Mouse (Mus musculus) skeletal muscle tissue, adult 2 months (tissue): ENCODE results near the gene D16Ertd472e.
A peak's percentile ranks its signal among the peaks of the same experiment; 100 is the strongest.

Source experiments
- DNase-seq: peaks from one replicate; pipeline ENCODE4 v3.0.0-alpha.2; 2012; ENCODE audit warnings: low read depth, low spot score

Gene D16Ertd472e

DNA sequence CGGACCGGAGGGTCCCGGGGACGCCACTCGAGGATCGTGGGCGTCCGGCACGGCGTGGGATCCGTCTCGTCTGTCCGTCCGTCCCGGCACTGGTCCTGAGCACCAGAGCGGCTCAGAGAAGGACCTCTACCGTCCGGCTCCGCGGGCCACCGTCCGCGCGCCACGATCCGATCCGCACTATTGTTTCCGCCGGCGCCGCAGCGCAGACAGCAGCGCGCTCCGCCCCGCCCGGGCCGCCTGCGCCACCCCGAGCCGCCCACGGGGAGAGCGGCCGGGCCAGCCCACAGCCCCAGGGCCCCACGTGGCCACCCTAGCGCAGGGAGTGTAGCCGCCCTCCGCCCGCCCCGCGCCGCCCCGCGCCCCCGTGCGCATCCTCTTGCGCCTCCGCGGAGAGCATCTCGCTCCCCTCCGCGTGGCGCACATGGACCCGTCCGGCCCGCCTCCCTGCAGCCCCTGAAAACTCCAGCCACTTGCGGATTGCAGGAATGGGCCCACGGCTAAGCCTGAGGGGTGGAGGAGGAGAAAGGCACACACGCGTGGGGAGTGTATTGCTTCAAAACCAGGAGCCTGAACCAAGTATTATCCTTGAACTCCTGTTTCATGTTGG, at the start of gene D16Ertd472e:
Gene D16Ertd472e (minus strand): TSS at position 231 of the 607 bp plus-strand sequence.
- DNase-seq = peak; percentile 59

DNA sequence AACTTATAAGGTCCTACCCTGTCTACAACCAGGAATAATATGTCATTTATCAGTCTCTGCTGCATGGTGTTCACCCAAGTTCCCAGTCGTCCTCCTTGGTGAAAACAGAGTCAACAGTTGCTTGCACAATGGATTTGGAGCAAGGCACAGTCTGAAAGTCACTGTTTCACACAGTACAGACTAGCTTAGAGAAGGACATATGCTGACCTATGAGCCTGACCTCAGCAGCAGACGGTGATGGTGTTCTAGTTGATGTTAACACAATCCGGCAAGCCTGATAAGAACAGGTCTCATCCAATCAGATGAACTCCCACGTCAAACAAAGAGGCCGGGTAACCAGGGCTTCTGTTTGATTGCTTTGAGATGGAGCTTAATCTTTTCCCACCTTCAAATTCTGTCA, 46.2 kb upstream of the D16Ertd472e start:
- no peak for DNase-seq

DNA sequence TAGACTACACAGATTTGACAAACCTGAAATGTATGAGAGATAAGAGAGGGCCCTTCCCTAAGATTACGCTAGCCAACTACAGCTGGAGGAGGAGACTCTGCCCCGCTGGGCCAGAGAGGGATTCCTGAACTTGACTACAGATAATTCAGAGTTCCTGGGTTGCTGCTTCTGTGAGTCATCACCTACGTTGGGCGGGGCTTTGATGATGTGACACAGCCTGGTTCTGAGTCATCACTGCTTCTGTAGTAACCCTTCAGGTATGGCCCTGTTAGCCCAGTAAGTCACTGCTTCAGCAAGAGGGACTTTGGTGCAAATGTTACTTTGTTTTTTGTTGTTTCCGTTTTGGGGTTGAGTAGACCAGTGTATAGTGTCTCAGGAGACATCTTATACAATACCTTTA, 42.9 kb upstream of the D16Ertd472e start:
- DNase-seq = no peak

DNA sequence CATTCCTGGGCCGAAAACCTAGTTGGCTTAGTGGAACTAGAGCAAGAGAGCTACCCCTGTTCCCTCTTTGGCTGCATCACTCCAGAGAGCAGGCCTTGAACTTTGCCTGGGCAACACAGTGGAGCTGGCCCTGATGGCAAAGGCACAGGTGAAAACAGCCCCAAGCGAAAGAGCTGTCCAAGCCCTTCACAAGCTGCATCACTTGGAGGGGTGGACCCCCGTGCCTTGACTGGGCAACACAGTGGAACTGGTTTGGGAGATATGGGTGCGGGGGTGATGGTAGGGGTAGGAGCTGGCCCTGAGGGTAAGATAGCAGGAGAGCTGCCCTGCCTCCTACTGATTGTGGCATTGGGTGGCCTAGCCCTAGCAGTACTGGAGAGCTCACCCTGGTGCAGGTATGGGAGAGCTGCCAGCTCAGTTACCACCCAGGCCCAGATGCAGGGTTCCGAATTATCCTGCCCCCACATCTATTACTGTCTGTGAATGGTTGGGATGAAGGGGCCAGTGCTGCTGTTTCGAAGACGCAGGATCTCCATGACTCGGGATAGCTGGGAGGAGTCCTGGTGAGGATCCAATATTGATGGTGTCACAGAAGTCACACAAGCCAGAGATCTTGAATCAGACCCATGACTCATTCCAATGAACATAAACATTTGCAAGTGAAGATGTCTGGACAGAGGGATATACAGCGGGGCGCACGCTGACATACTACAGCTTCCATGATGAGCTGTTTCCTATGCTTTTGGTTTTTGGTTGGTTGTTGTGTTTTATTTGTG, 41.4 kb upstream of the D16Ertd472e start:
- no peak for DNase-seq

DNA sequence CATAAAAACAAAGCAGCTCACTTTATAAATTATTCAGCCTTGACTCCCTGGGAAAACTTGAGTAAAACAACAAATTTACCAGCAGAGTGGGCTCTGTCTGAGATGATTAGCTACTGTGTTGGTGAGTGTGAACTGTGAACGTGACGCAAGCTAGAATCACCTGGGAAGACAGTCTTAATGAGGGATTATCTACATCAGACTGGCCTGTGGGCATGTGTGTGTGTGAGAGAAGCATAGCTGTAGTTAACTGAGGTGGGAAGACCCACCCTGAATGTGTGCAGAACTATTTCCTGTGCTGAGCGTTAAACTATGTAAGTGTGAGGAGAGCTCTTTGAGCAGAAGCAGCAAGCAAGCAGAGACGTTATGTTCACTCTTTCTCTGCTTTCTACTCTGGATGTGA, 29.7 kb upstream of the D16Ertd472e start:
- no peak for DNase-seq

DNA sequence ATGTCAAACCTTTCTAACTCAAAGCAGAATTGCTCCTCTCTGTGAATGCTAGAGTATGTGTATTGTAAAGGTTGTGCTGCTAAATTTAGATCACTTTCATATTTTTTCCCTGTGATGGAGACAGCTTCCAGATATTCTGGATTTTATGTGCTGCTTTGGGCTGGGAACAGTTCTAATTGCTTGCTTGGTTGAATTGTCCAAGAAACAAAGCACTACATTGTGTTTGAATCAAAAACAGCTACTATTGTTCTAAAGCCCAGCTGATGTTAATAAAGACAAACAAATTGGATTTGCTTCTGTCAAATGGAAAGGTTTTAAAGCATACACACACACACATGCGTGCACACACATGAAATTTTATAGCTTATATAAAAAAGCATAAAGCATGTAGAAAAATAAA, 22.4 kb upstream of the D16Ertd472e start:
- DNase-seq = no peak

DNA sequence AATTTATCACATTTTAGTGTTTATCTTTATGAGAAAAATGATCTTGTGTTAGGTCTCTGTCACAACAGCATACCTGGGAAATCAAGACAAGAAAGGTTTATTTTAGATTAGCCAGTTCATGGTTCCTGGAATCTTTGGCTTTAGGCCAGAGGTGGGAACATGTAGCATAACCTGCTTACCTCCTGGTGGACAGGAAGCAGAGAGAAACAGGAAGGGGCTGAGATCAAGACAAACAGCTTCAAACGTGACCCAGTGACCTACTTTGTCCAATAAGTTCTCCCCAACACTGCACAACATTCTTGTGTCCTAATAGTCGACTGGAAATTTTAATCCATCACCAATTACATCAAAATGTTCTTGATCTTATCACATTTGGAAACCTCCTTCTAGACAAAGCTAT, 19.9 kb upstream of the D16Ertd472e start:
- no peak for DNase-seq

DNA sequence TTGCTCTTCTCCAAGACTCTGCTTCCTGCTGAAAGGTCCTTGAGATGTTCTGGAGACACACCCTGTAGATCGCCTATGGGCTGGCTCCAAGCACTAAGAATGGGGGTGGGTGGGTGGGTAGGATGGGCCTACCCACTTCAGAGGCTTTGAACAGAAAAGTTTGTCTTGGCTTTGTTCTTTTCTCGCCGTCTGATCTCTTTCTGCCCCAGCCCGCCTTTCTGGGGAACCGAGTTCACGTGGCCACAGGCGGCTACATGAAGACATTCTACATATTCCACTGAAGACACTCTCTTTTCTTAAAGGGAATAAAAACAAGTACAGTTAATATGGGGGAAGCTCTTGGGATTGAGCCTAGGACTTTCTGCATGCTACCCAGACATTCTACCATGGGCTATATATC, 19.3 kb upstream of the D16Ertd472e start:
- DNase-seq = no peak

DNA sequence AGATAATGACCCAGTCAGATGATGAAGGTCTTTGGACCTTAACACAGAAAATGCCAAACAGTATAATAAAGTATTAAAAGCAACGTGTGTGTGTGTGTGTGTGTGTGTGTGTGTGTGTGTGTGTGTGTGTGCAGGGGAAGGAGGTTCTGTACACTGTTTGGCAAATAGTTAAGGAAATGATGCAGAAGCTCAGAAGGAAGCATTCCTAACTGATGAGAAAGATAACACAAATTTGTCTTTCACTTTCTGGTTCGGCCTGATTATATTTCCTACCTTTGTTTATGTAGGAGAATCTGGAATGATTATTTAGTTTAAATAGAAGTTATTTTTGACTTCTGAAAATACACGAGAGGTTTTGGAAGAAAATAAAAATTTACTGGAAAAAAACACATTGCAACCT, 17.6 kb upstream of the D16Ertd472e start:
- DNase-seq = no peak

DNA sequence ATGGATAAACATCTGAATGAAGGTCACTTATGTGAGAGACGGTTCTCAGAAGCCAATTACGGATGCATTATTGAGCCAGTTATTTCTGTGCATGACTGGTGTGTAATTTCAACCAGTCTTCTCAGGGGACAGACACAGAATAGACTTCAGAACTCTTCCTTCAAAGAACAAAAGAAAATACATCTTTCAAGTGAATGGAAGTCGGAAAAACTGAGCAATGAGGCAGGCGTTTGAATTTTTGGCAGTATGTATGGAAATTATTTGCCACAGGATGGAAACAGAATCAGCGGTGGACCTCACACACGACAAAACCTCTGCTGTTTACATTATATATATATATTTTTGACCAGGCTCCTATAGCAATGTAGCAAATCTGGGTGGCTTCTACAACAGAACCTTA, 14.6 kb upstream of the D16Ertd472e start:
- DNase-seq = no peak

DNA sequence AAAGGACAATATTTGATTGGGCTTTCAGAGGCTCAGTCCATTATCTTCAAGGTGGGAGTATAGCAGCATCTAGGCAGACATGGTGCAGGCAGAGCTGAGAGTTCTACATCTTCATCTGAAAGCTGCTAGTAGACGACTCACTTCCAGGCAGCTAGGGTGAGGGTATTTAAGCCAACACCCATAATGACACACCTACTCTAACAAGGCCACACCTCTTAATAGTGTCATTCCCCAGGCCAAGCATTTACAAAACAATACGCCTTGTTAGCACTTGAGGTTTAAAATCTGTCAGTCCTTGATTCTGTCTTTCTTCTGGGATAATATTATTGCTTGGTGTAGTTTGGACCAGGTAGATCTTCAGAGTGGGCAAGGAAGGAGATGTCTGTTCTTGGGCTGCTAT, 12.3 kb upstream of the D16Ertd472e start:
- DNase-seq = no peak

DNA sequence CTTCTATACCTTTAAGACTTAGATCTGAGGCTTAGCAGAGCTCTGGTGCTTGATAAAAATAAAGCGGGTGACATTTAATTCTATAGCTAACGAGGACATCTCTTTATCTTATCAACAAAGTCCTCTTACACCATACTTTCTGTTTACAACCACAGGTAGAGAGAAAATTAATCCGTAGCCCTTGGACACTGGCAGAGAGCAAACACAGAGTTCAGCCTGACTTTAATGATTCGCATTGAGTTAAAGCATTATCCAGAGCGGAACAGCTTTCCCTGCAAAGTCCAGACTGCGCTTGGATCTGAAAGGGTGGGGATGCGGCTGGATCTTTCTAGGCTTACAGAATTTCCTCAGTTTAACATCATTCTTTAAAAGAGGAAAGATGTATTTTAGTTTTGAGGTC, 10.1 kb upstream of the D16Ertd472e start:
- no peak for DNase-seq

DNA sequence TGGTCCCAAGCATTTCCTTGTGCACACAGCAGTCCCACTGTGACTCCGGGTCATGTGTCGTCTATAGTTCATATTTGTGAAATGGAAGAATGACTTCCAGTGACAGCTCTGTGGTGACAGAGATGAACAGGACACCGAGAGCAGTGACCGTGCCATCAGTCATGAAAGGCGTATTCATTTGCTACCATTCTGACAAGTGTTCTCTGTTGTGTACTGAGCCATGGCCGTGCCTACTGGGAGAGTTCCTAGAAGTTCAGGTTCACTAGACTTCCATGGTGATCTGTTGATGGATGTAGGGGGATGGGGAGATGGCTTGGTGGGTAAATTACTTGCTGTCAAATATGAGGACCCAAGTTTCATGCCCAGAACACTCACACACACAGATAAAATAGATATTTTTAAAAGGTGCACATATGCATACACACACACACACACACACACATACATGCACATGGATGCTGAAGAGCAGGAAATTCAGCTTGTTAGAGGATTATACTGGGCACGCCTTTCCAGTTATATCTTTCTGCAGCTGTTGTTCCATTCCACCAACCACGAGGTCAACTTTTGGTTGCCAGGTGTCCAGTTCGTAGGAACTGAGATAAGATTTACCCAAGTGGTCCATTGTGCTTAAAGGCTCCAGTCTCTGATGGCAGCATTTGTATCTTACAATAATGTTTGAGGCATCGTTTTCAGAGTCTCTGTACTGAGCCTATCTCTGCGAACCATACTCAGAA, 9.3 kb upstream of the D16Ertd472e start:
- DNase-seq = no peak

DNA sequence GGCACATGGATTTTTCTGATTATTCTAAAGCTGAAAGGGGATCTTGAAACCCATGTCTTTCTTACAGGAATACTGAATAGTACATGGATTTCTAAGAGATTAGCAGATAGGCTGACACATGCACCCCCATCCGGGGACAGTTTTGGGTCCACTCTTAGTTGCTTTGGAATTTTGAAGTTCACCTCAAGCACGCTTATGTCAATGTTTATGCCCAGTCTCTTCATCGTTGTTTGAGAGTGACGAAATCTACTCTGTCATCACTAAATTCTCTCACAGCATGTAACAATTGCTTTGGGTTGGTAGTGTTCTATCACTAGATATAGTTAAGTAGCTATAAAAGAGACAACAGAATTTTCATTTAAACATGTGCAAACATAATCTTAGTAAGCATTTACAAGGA, 8.7 kb upstream of the D16Ertd472e start:
- no peak for DNase-seq

DNA sequence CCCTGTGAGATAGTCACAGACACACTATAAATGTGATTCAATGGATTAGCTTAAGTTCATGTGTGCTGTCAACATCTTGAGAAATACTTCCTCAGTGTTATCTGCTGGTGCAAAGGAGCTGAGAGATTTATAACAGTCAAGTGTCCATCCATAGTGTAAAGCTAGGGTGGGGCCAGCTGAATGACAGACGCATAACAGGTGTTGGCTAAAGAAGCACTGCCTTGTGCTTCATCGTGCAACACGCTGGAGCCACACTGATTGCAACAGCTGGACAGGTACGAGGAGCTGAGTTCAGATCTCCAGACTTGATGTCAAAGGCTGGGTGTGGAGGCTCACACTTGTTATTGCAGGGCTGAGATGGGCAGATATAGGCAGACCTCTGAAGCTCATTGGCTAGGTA, 7.5 kb upstream of the D16Ertd472e start:
- no peak for DNase-seq

DNA sequence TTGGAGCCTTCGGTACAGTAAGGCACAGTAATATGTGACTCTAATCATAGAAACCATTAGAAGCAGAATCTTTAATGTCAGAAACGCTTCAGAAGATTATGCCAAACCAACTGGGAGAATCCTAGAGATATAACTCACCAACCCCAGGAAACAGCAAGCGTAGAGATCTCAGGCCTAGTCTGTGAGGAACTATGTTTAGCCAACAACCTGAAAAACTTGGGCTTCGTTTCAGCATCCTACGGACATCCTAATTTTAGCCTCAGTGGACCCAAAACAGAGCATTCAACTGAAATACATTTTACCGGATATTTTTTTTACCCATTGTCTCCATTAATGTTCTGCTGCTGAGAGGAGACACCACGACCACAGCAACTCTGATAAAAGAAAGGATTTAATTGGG, 3.9 kb upstream of the D16Ertd472e start:
- DNase-seq = no peak

DNA sequence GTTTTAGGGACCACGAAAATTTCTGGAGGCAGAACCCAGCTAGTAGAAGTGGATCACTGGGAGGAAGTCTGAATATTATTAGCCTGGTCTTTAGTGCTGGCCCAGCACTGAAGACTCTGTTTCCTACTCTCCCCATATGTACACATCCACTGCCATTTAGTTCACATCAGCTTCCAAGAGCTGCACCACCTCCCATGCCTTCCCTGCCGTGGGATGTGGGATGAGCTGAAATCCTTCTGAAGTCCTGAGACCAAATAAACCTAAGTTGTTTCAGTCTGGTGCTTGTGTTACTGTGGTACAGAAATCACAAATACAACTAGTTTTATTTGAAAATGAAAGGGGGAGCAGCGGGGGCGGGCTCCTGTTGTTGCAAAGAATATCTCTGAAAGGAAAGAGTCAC, 2.9 kb upstream of the D16Ertd472e start:
- no peak for DNase-seq

DNA sequence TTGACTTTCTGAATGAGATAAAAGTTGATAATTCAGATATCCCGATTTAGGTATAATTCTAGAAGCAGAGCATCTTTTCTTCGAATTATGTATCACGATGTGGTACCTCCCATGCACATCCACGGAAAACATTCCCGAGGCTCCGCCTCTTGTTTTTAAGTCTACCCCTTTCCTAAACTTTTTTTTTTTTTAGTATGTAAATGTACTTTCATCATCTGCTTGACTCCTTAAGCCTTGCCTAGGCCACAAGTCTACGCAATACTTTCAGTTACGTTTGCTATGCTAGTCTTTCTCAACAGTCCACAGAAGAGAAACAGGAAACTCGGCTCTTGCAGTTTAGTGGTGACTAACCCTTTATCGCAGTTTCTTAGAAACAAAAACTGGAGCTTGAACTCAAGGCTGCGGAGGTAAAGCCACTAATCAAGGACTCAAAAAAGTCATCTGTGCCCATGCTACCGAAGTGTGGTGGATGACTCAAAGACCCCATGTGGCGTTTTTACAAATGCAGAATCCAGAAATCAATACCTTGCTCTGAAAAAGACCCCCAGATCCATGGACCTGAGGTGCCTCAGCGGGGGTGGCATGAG, 670 bp upstream of the D16Ertd472e start:
- peak; percentile 54 for DNase-seq

DNA sequence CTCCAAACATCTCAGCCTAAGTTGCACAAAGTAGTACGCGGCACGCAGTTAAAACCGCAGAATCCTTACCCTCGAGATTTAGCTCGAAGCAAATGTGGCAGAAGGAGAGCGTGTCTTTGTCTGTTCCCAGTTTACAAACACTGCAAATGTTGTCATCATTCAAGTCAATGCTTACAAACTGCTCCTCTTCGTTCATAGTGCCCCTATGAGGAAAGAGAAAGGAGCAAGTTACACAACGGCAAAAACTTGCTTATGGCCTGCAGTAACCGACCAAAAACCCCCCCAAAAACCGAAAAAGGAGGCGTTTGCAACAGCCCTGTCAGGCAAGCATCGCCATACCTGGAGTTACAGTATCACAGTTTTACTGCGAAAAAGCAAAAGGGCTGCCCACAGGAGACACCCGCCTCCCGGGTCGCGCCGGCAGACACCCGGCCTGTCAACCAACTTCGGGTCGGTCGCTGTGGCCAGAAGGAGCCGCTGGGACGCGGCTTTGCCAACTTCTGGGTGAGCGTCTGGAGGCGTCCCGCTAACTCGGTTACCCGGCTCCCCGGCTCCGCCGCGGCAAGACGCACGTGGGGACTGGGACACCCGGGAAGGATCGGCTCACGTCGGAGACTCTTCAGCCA, 543 bp downstream of the D16Ertd472e start:
- peak; percentile 32 for DNase-seq

DNA sequence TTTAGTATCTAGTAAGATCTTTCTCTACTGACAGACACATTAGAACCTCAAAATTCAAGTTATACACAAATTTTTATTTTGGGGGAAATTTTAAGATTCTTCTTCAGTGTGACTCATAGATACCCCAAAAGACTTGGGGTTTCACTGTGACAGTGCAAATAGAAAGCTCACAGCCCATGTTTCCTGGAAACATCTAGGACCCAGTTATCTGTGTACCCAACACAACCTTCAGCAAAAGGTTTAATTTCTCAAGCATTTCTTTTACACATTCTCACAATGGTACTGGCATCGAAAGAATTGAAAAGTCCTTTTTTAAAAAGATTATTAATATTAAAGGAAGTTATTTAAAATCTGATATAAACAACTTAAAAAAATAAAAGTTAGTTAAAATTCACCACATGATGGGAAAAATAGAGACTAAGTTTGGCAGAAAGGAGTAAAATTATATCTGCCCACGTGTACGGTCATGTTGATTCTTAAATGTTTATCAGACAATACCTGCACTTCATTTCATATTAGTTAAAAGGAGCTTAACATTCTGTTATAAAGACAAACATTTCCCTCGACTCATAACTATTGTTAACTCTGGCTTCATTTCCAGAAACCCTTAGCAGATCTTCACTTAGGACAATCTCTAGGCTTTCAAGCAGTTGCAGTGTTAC, 1.2 kb downstream of the D16Ertd472e start:
- DNase-seq = no peak

DNA sequence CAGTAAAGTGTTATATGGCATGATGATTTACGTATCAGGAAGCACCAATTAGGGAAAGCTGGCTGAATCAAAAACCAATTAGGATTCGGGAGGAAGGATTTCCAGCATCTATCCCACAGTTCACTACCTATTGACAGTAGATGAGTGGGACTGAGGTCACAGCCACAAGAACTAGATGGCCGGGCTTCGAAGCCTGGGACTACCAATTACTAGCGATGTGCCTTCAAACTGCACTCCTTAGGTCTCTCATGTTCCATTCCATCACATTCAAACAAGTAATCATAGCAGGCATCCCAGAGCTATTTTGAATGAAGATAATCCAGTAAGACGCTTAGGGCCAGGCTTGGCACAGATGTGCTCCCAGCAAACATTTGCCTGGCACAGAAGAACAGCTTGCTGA, 2.3 kb downstream of the D16Ertd472e start:
- DNase-seq = no peak
